Mouse (Mus musculus) heart, adult 9 months (tissue): ENCODE results near the gene Casc3.

Experiments
- DNase-seq, 2 experiments: peaks; one replicate each; pipeline ENCODE4 v3.0.0; 2022; ENCODE audit warnings: low spot score in 2 of 2

Gene Casc3

GRCm38 (mm10) chr11:98870791-98871190 lies 66.1 kb downstream of the Casc3 start:
- no peak for DNase-seq

- DNase-seq: no peak
Measured at GRCm38 (mm10) chr11:98871416-98871815, 66.7 kb downstream of the Casc3 start.

- DNase-seq: peak; percentile 64 to 71
Measured at GRCm38 (mm10) chr11:98872040-98872439, 67.3 kb downstream of the Casc3 start.

GRCm38 (mm10) chr11:98873900-98874299 lies 69.2 kb downstream of the Casc3 start:
- DNase-seq: peak; percentile 39 to 64

- no peak for DNase-seq
Measured at GRCm38 (mm10) chr11:98877001-98877400, 72.3 kb downstream of the Casc3 start.
